Mouse (Mus musculus): ENCODE results near the gene Fam98c. TPM values are rescaled to one million over a fixed set of nuclear protein-coding genes. Genes with fewer than 3 reads are reported as not detected.
"Not testable (repeated sequence)": the region's sequence is repeated elsewhere in the genome, so short reads cannot be mapped to it uniquely, and the experiment has no call there.

The Fam98c gene
- 17.2 and 19.1 TPM in 2 replicates for polyA plus RNA-seq (2014; fragmentation: Nextera tagmentation; extraction: Ambion mirVana)

DNA sequence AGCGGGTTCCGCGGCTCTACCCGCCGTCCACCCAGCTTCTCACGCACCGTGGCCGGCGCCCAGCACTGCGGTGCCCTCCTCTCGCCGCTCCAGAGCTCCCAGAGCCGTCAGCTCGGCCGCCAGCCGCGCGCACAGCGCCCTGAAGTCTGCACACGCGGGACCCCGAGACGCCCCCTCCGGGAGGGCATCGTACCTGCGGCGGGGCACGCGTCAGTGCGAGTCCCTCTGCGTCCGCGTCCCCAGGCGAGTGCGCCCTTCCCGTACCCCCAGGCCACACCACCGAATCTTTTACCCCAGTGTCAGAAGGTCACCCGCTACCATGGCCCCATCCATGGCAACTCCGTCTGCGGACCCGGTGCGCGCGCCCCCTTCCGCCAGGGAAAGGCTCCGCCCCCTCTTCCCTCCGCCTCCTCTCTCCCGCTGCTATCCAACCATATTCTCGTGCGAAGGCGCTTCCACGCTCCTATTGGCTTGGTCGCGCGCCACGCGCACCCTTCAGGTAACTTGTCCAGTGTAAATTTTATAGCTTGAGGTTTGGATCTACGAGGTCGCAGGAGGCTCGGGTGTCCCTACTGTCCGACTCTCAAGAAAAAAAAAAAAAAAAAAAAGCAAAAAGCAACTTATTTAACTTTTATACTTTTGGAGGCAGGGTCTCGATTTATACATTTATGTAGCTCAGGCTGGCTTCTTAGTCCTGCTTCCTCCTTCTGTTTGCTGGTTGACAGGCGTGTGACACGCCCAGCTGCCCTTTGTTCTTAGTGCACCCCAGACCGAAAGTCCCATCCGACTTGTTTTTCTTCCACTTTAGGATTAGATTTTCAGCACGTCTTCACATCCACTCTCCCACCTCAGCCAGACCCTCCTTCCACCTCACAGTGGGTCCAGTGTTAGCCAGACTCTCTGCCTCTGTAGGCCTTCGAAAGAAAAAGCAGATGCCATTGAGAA is at the start of gene Fam98c:
Fam98c (minus strand) TSS at position 397 of the 945 bp plus-strand sequence.
- H3K9me3 ChIP-seq (ENCODE audit: control insufficient read depth, low read length): no peaks in the 10 kb centered on the region; the same call in 1 of the 2 replicates
- ATAC-seq (ENCODE audit: insufficient read depth, low FRiP score, low TSS enrichment): peak; percentile 83
- H3K9ac ChIP-seq (ENCODE audit: low read length): peak within 1 kb of the TSS; percentile 83
- peaks cover 7% of the 10 kb centered on the region; the same call in 1 of the 2 replicates for H3K27me3 ChIP-seq (ENCODE audit: control insufficient read depth, insufficient read depth, low read length)
- peak within 1 kb of the TSS; percentile 97 for H3K4me2 ChIP-seq (ENCODE audit: low read depth)
- H3K4me3 ChIP-seq (ENCODE audit: low read depth, low read length): peak within 1 kb of the TSS; percentile 79
- H3K27ac ChIP-seq (ENCODE audit: low read depth, low read length): peak within 1 kb of the TSS; percentile 87
- peak; percentile 89 for DNase-seq (ENCODE audit: low spot score)
- no peaks in the 10 kb centered on the region for H3K36me3 ChIP-seq (ENCODE audit: control insufficient read depth, insufficient read depth, low read length)
- H3K4me1 ChIP-seq (ENCODE audit: control insufficient read depth, insufficient read depth, low read length): no peaks in the 10 kb centered on the region
- WGBS: 4% methylated on average over 54 of the region's 68 CpGs

DNA sequence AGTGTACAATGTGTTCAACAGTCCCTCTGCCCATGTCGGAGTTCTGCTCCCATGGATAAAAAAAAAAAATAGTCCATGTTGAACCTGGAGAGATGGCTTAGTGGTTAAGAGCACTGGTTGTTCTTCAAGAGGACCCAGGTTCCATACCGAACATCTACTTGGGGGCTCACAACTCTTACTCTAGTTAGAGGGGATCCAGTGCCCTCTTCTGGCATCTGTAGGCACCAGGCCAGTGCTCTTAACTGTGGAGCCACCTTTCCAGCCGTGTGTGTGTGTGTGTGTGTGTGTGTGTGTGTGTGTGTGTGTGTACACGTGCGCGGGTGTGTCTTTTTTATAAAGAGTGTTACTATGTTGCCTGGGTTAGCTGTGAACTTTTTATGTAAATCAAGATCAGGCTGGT is 46.5 kb upstream of the Fam98c start:
- H3K27ac ChIP-seq (ENCODE audit: low read depth, low read length): no peak overlapping the region
- H3K9ac ChIP-seq (ENCODE audit: low read length): no peak overlapping the region
- no peaks in the 10 kb centered on the region for H3K4me1 ChIP-seq (ENCODE audit: control insufficient read depth, insufficient read depth, low read length)
- no peaks in the 10 kb centered on the region for H3K36me3 ChIP-seq (ENCODE audit: control insufficient read depth, insufficient read depth, low read length)
- no peak for DNase-seq (ENCODE audit: low spot score)
- whole genome bisulfite sequencing: 84% methylated on average over 6 of the region's 6 CpGs
- no peaks in the 10 kb centered on the region for H3K27me3 ChIP-seq (ENCODE audit: control insufficient read depth, insufficient read depth, low read length)
- no peaks in the 10 kb centered on the region for H3K9me3 ChIP-seq (ENCODE audit: control insufficient read depth, low read length)
- ATAC-seq (ENCODE audit: insufficient read depth, low FRiP score, low TSS enrichment): no peak
- no peak overlapping the region for H3K4me3 ChIP-seq (ENCODE audit: low read depth, low read length)
- no peak overlapping the region for H3K4me2 ChIP-seq (ENCODE audit: low read depth)

GRCm38 (mm10) chr7:29194230-29194629 is 38.2 kb upstream of the Fam98c start:
- H3K27ac ChIP-seq (ENCODE audit: low read depth, low read length); H3K9ac ChIP-seq (ENCODE audit: low read length); H3K4me2 ChIP-seq (ENCODE audit: low read depth); ATAC-seq (ENCODE audit: insufficient read depth, low FRiP score, low TSS enrichment); H3K36me3 ChIP-seq (ENCODE audit: control insufficient read depth, insufficient read depth, low read length); H3K4me3 ChIP-seq (ENCODE audit: low read depth, low read length); DNase-seq (ENCODE audit: low spot score); H3K4me1 ChIP-seq (ENCODE audit: control insufficient read depth, insufficient read depth, low read length); H3K27me3 ChIP-seq (ENCODE audit: control insufficient read depth, insufficient read depth, low read length); H3K9me3 ChIP-seq (ENCODE audit: control insufficient read depth, low read length): not testable (repeated sequence)
- 93% methylated on average over 1 of the region's 1 CpGs for WGBS

GRCm38 (mm10) chr7:29181323-29181722 is 25.3 kb upstream of the Fam98c start:
- not testable (repeated sequence) for H3K4me3 ChIP-seq (ENCODE audit: low read depth, low read length)

GRCm38 (mm10) chr7:29180854-29181236 is 24.8 kb upstream of the Fam98c start:
- Histone ChIP-seq H3K27ac (ENCODE audit: low read depth, low read length) (no peak overlapping the region), H3K4me2 (ENCODE audit: low read depth) (peak overlapping the region; percentile 12), H3K9me3 (ENCODE audit: control insufficient read depth, low read length) (no peaks in the 10 kb centered on the region), H3K4me1 (ENCODE audit: control insufficient read depth, insufficient read depth, low read length) (peaks cover 12% of the 10 kb centered on the region), H3K9ac (ENCODE audit: low read length) (no peak overlapping the region), H3K4me3 (ENCODE audit: low read depth, low read length) (peak overlapping the region; percentile 81), H3K27me3 (ENCODE audit: control insufficient read depth, insufficient read depth, low read length) (no peaks in the 10 kb centered on the region), H3K36me3 (ENCODE audit: control insufficient read depth, insufficient read depth, low read length) (peaks cover 1% of the 10 kb centered on the region; the same call in 1 of the 2 replicates)
- ATAC-seq (ENCODE audit: insufficient read depth, low FRiP score, low TSS enrichment) (0 out of 2 replicates have a peak, but pooled peaks have one; percentile 20), DNase-seq (ENCODE audit: low spot score) (no peak)
- 45% methylated on average over 5 of the region's 5 CpGs for WGBS

More at GRCm38 (mm10) chr7:29181323-29181722, 25.3 kb upstream of the Fam98c start:
- DNase-seq (ENCODE audit: low spot score); H3K9ac ChIP-seq (ENCODE audit: low read length); H3K27me3 ChIP-seq (ENCODE audit: control insufficient read depth, insufficient read depth, low read length); ATAC-seq (ENCODE audit: insufficient read depth, low FRiP score, low TSS enrichment); H3K4me2 ChIP-seq (ENCODE audit: low read depth); H3K9me3 ChIP-seq (ENCODE audit: control insufficient read depth, low read length); H3K27ac ChIP-seq (ENCODE audit: low read depth, low read length); H3K36me3 ChIP-seq (ENCODE audit: control insufficient read depth, insufficient read depth, low read length): not testable (repeated sequence)
- 90% methylated on average over 4 of the region's 4 CpGs for WGBS
- peaks cover 12% of the 10 kb centered on the region for H3K4me1 ChIP-seq (ENCODE audit: control insufficient read depth, insufficient read depth, low read length)

DNA sequence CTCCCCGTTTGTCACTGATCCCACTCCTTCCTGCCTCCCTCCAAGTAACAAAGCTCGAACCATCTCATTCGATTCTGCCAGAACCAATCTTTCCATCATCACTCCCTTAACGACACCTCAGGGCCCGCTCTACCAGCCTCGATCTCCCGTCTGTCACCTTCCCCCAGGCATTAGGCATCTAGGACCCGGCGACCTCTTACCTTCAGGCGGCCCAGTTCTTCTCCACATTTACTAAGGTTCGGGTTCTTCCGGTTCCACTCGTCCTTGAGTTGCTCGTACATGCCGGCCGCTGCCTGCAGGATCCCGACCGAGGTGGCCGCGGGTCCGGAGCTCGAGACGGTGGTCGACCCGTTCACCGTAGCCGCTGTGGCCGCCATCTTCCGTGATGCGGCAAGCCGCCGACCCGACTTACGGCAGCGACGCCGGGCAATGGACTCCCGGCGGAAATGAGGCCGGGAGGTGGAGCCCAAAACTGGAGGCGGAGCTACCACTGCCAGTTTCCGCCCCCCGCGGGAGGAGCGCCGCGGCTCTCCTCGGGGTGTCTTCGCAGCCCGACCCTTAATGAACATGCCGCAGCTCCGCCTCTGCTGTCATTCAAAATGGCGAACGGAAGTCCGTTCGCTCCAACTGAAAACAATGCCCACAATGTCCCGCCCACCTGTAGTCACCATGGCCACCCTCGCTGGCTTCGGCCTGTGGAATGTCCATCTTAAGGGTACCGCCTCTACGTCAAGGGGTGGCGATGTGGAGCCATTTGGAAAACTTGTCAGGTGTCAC is 24.2 kb upstream of the Fam98c start, which contains the start of gene Psmd8:
Psmd8 (minus strand) TSS at position 625 of the 777 bp plus-strand sequence.
- peaks cover 3% of the 10 kb centered on the region; the same call in 1 of the 2 replicates for H3K36me3 ChIP-seq (ENCODE audit: control insufficient read depth, insufficient read depth, low read length)
- DNase-seq (ENCODE audit: low spot score) (peak; percentile 98), ATAC-seq (ENCODE audit: insufficient read depth, low FRiP score, low TSS enrichment) (peak; percentile 93)
- peak within 1 kb of the TSS; percentile 81 for H3K4me3 ChIP-seq (ENCODE audit: low read depth, low read length)
- H3K4me1 ChIP-seq (ENCODE audit: control insufficient read depth, insufficient read depth, low read length): peaks cover 12% of the 10 kb centered on the region
- H3K9ac ChIP-seq (ENCODE audit: low read length): peak within 1 kb of the TSS; percentile 80
- H3K4me2 ChIP-seq (ENCODE audit: low read depth): peak within 1 kb of the TSS; percentile 80
- H3K27ac ChIP-seq (ENCODE audit: low read depth, low read length): 0 out of 2 replicates have a peak within 1 kb of the TSS, but pooled peaks have one; percentile 30
- WGBS: under 1% methylated on average over 62 of the region's 62 CpGs
- H3K9me3 ChIP-seq (ENCODE audit: control insufficient read depth, low read length): no peaks in the 10 kb centered on the region
- no peaks in the 10 kb centered on the region for H3K27me3 ChIP-seq (ENCODE audit: control insufficient read depth, insufficient read depth, low read length)

GRCm38 (mm10) chr7:29179323-29179722 is 23.3 kb upstream of the Fam98c start:
- no peak for DNase-seq (ENCODE audit: low spot score)
- peaks cover 12% of the 10 kb centered on the region for H3K4me1 ChIP-seq (ENCODE audit: control insufficient read depth, insufficient read depth, low read length)
- peaks cover 13% of the 10 kb centered on the region for H3K36me3 ChIP-seq (ENCODE audit: control insufficient read depth, insufficient read depth, low read length)
- WGBS: 61% methylated on average over 7 of the region's 7 CpGs
- peaks cover 3% of the 10 kb centered on the region; the same call in 1 of the 2 replicates for H3K27me3 ChIP-seq (ENCODE audit: control insufficient read depth, insufficient read depth, low read length)
- peak overlapping the region; percentile 80 for H3K4me2 ChIP-seq (ENCODE audit: low read depth)
- peak overlapping the region; percentile 81 for H3K4me3 ChIP-seq (ENCODE audit: low read depth, low read length)
- ATAC-seq (ENCODE audit: insufficient read depth, low FRiP score, low TSS enrichment): no peak
- H3K27ac ChIP-seq (ENCODE audit: low read depth, low read length): no peak overlapping the region
- H3K9ac ChIP-seq (ENCODE audit: low read length): no peak overlapping the region
- no peaks in the 10 kb centered on the region for H3K9me3 ChIP-seq (ENCODE audit: control insufficient read depth, low read length)

DNA sequence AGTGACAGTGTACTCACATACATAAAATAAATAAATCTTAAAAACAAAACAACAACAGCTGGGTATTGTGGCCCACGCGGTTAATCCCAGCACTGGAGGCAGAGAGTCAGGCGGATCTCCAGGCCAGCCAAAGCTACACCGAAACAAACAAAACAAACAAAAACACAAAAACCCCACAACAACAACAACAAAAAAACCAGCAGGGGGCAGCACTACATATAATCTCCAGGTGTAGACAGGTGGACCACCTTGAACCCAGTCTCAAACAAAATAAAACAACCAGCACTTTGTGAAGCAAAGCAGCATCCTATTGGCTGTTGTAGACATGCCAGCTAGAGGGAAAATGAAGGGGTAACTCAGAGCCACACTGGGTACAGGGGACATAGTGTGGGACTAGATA is 22.1 kb upstream of the Fam98c start:
- H3K9me3 ChIP-seq (ENCODE audit: control insufficient read depth, low read length): no peaks in the 10 kb centered on the region
- no peak overlapping the region for H3K9ac ChIP-seq (ENCODE audit: low read length)
- H3K4me2 ChIP-seq (ENCODE audit: low read depth): no peak overlapping the region
- DNase-seq (ENCODE audit: low spot score): no peak
- 94% methylated on average over 4 of the region's 4 CpGs for WGBS
- H3K27me3 ChIP-seq (ENCODE audit: control insufficient read depth, insufficient read depth, low read length): peaks cover 12% of the 10 kb centered on the region
- H3K36me3 ChIP-seq (ENCODE audit: control insufficient read depth, insufficient read depth, low read length): peaks cover 19% of the 10 kb centered on the region
- H3K27ac ChIP-seq (ENCODE audit: low read depth, low read length): no peak overlapping the region
- no peak overlapping the region for H3K4me3 ChIP-seq (ENCODE audit: low read depth, low read length)
- ATAC-seq (ENCODE audit: insufficient read depth, low FRiP score, low TSS enrichment): no peak
- H3K4me1 ChIP-seq (ENCODE audit: control insufficient read depth, insufficient read depth, low read length): peaks cover 12% of the 10 kb centered on the region

All from neural tube, embryonic 11.5 days (tissue).